Mouse (Mus musculus): ENCODE results near the gene Arhgef3. TPM values are rescaled to one million over a fixed set of nuclear protein-coding genes. Genes with fewer than 3 reads are reported as not detected.
A peak's percentile ranks its signal among the peaks of the same experiment; 100 is the strongest.
"Not testable (repeated sequence)": the region's sequence is repeated elsewhere in the genome, so short reads cannot be mapped to it uniquely, and the experiment has no call there.

Gene Arhgef3
- polyA plus RNA-seq, 1 experiment from 2014 or later, result 18.5 TPM

DNA sequence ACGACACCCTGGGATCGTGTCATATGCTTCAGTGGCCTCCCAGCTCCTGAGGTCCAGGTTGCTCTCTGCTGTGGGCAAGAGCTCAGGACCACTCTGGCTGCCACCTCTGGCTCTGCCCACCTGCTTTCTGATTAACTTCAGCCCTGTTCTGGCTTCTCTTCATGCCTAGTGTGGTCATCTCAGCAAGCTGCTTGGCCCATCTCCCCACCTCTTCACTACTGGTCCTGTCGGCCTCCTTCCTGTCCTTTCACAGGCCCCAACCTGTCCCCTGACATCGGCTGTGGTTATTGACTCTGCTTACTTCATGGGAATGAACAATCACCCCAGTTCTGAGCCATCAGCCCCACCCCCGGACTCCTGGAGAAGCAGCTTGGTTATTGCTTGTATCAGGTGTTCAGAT lies 128.9 kb downstream of the Arhgef3 start:
- H3K27ac ChIP-seq (ENCODE audit: low read length), result no peak overlapping the region
- WGBS, result 77% methylated on average over 5 of the region's 5 CpGs
- no peak for ATAC-seq (replicated peaks; ENCODE audit: extremely low read depth, insufficient read depth, low FRiP score)
- H3K4me2 ChIP-seq (ENCODE audit: low read depth, low read length), result no peak overlapping the region
- H3K9me3 ChIP-seq (replicated peaks; ENCODE audit: control insufficient read depth, low read length), result no peaks in the 10 kb centered on the region
- no peaks in the 10 kb centered on the region for H3K36me3 ChIP-seq (ENCODE audit: control insufficient read depth, insufficient read depth)
- no peak overlapping the region for H3K4me3 ChIP-seq (ENCODE audit: low read length)
- peaks cover 6% of the 10 kb centered on the region for H3K4me1 ChIP-seq (ENCODE audit: control insufficient read depth, insufficient read depth, low read length)
- H3K27me3 ChIP-seq (ENCODE audit: control insufficient read depth, insufficient read depth, low read length), result no peaks in the 10 kb centered on the region
- H3K9ac ChIP-seq (ENCODE audit: low read length), result no peak overlapping the region

DNA sequence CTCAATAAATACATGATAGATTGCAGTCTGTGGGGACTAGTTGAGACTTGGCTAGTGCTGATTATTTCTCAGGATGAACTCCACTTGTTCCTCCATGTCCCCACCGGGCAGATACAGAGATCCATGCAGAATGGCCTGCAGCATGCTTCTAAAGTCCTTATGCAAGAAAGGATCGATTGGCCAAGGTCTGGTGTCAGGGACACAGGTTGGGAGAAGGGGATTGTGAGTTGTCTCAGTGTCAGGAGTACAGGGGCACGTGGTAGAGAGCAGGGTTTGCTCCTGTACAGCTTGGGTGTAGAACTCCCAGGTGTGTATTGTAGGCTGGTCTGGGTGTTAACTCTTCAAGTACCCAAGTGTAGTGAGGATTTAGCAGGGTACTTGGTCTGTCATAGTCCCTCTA lies 130.2 kb downstream of the Arhgef3 start:
- H3K9me3 ChIP-seq (replicated peaks; ENCODE audit: control insufficient read depth, low read length), result no peaks in the 10 kb centered on the region
- no peak overlapping the region for H3K4me3 ChIP-seq (ENCODE audit: low read length)
- no peaks in the 10 kb centered on the region for H3K27me3 ChIP-seq (ENCODE audit: control insufficient read depth, insufficient read depth, low read length)
- peaks cover 6% of the 10 kb centered on the region for H3K4me1 ChIP-seq (ENCODE audit: control insufficient read depth, insufficient read depth, low read length)
- no peak overlapping the region for H3K9ac ChIP-seq (ENCODE audit: low read length)
- no peak overlapping the region for H3K4me2 ChIP-seq (ENCODE audit: low read depth, low read length)
- H3K27ac ChIP-seq (ENCODE audit: low read length), result no peak overlapping the region
- H3K36me3 ChIP-seq (ENCODE audit: control insufficient read depth, insufficient read depth), result no peaks in the 10 kb centered on the region
- no peak for ATAC-seq (replicated peaks; ENCODE audit: extremely low read depth, insufficient read depth, low FRiP score)
- WGBS, result 71% methylated on average over 3 of the region's 3 CpGs

DNA sequence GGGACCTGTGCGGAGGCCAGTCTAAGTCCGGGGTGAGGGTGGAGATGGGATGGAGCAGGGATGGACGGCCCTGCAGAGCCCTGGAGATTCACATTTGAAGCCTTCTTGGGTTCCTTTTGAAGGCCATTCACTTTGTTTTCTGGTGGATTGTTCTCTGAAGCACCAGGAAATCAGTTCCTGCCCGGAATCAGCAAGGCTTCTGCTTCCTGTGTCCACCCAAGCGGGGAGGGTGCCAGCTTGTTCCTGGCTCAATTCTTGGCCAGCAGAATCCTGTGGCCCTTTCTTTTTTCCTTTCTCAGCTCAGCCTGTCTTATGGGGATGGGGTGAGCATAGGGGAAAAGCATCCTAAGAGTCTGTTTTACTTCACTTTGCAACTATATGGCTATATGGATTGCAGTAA lies 131.7 kb downstream of the Arhgef3 start:
- peak overlapping the region; percentile 58 for H3K27ac ChIP-seq (ENCODE audit: low read length)
- H3K4me3 ChIP-seq (ENCODE audit: low read length), result no peak overlapping the region
- peaks cover 6% of the 10 kb centered on the region for H3K4me1 ChIP-seq (ENCODE audit: control insufficient read depth, insufficient read depth, low read length)
- H3K36me3 ChIP-seq (ENCODE audit: control insufficient read depth, insufficient read depth), result no peaks in the 10 kb centered on the region
- no peaks in the 10 kb centered on the region for H3K9me3 ChIP-seq (replicated peaks; ENCODE audit: control insufficient read depth, low read length)
- H3K27me3 ChIP-seq (ENCODE audit: control insufficient read depth, insufficient read depth, low read length), result no peaks in the 10 kb centered on the region
- no peak overlapping the region for H3K9ac ChIP-seq (ENCODE audit: low read length)
- WGBS, result 77% methylated on average over 5 of the region's 5 CpGs
- ATAC-seq (replicated peaks; ENCODE audit: extremely low read depth, insufficient read depth, low FRiP score), result no peak
- H3K4me2 ChIP-seq (ENCODE audit: low read depth, low read length), result no peak overlapping the region

DNA sequence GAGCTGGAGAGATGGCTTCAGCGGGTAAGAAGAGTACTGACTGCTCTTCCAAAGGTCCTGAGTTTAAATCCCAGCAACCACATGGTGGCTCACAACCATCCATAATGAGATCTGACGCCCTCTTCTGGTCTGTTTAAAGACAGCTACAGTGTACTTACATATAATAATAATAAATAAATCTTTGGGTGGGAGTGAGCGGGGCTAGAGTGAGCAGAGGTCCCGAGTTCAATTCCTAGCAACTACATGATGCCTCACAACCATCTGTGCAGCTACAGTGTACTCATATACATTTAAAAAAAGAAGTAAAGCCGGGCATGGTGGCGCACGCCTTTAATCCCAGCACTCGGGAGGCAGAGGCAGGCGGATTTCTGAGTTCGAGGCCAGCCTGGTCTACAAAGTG lies 132.2 kb downstream of the Arhgef3 start:
- not testable (repeated sequence) for H3K9ac ChIP-seq (ENCODE audit: low read length); H3K36me3 ChIP-seq (ENCODE audit: control insufficient read depth, insufficient read depth); H3K27me3 ChIP-seq (ENCODE audit: control insufficient read depth, insufficient read depth, low read length); H3K4me2 ChIP-seq (ENCODE audit: low read depth, low read length); H3K4me3 ChIP-seq (ENCODE audit: low read length); H3K4me1 ChIP-seq (ENCODE audit: control insufficient read depth, insufficient read depth, low read length); H3K27ac ChIP-seq (ENCODE audit: low read length); H3K9me3 ChIP-seq (replicated peaks; ENCODE audit: control insufficient read depth, low read length); ATAC-seq (replicated peaks; ENCODE audit: extremely low read depth, insufficient read depth, low FRiP score)
- 91% methylated on average over 10 of the region's 10 CpGs for WGBS

DNA sequence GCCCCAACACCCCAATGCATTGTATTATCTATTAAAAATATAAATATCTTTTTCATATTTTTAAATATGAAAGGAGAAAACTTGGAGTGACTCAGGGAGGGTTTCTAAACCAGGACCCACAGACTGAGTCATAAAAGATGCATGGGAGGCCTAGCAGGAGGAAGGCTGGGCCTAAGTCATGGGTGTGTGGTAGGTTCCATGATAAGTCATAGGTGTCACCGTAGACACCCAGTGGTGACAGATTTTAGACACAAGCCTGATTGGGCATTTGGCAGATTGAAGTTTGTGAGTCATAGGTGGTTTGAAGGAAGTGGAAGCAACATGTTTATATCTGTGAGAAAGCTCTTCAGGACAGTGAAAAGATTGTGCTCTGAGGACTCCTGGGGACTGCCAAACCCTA lies 134.4 kb downstream of the Arhgef3 start:
- Histone ChIP-seq H3K4me1 (ENCODE audit: control insufficient read depth, insufficient read depth, low read length) (no peaks in the 10 kb centered on the region), H3K9ac (ENCODE audit: low read length) (no peak overlapping the region), H3K27me3 (ENCODE audit: control insufficient read depth, insufficient read depth, low read length) (no peaks in the 10 kb centered on the region), H3K4me3 (ENCODE audit: low read length) (no peak overlapping the region), H3K36me3 (ENCODE audit: control insufficient read depth, insufficient read depth) (no peaks in the 10 kb centered on the region), H3K9me3 (replicated peaks; ENCODE audit: control insufficient read depth, low read length) (no peaks in the 10 kb centered on the region), H3K27ac (ENCODE audit: low read length) (no peak overlapping the region), H3K4me2 (ENCODE audit: low read depth, low read length) (no peak overlapping the region)
- ATAC-seq (replicated peaks; ENCODE audit: extremely low read depth, insufficient read depth, low FRiP score), result no peak
- 71% methylated on average over 1 of the region's 1 CpGs for WGBS

DNA sequence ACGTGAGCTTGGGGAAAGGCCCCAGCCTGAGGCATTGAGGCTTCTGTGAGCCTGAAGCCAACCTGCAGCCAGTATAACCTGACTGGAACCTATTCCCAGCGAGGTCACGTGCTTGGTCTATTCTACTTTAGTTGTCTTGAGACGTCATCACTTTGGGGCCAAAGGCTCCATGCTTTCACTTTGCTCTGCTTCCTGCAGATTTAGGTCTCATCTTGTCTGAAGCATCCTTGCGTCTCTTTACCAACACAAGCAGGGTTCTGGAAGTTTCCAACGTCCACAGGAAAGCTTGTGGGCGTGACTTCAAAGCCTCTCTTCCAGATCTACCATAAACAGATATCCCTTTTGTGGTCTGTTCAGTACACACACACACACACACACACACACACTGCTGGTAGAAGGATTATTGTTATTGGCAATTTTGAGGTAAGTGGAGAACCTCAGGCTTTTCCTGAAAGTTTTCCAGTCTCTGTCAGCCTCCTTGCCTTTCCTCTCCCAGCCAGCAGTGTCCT lies 135.6 kb downstream of the Arhgef3 start:
- Histone ChIP-seq H3K9ac (ENCODE audit: low read length) (no peak overlapping the region), H3K4me2 (ENCODE audit: low read depth, low read length) (no peak overlapping the region), H3K9me3 (replicated peaks; ENCODE audit: control insufficient read depth, low read length) (no peaks in the 10 kb centered on the region), H3K4me1 (ENCODE audit: control insufficient read depth, insufficient read depth, low read length) (no peaks in the 10 kb centered on the region), H3K27ac (ENCODE audit: low read length) (no peak overlapping the region), H3K36me3 (ENCODE audit: control insufficient read depth, insufficient read depth) (no peaks in the 10 kb centered on the region), H3K4me3 (ENCODE audit: low read length) (no peak overlapping the region), H3K27me3 (ENCODE audit: control insufficient read depth, insufficient read depth, low read length) (no peaks in the 10 kb centered on the region)
- no peak for ATAC-seq (replicated peaks; ENCODE audit: extremely low read depth, insufficient read depth, low FRiP score)
- WGBS, result 67% methylated on average over 7 of the region's 7 CpGs

DNA sequence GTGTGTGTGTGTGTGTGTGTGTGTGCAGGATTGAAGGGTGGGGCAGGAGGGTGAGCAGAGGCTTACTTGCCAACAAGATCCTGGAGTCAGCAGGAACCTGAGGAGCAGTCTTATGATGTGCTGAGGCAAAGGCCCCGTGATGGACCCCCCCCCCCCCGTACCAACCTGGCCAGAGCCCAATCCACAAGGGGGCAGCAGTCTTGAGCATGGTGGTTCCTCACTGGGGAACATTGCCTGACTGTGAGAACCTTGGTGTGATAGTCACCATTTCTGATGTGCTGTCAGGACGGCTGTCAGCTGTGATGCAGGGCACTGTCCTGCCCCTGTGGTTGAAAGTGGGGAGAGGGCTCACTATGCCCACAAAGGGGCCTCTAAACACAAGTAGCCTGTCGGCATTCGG lies 138.7 kb downstream of the Arhgef3 start:
- Histone ChIP-seq H3K4me3 (ENCODE audit: low read length) (no peak overlapping the region), H3K4me1 (ENCODE audit: control insufficient read depth, insufficient read depth, low read length) (no peaks in the 10 kb centered on the region), H3K27me3 (ENCODE audit: control insufficient read depth, insufficient read depth, low read length) (no peaks in the 10 kb centered on the region), H3K36me3 (ENCODE audit: control insufficient read depth, insufficient read depth) (no peaks in the 10 kb centered on the region), H3K9ac (ENCODE audit: low read length) (no peak overlapping the region), H3K4me2 (ENCODE audit: low read depth, low read length) (no peak overlapping the region), H3K9me3 (replicated peaks; ENCODE audit: control insufficient read depth, low read length) (no peaks in the 10 kb centered on the region), H3K27ac (ENCODE audit: low read length) (no peak overlapping the region)
- ATAC-seq (replicated peaks; ENCODE audit: extremely low read depth, insufficient read depth, low FRiP score), result no peak
- 82% methylated on average over 5 of the region's 5 CpGs for WGBS

DNA sequence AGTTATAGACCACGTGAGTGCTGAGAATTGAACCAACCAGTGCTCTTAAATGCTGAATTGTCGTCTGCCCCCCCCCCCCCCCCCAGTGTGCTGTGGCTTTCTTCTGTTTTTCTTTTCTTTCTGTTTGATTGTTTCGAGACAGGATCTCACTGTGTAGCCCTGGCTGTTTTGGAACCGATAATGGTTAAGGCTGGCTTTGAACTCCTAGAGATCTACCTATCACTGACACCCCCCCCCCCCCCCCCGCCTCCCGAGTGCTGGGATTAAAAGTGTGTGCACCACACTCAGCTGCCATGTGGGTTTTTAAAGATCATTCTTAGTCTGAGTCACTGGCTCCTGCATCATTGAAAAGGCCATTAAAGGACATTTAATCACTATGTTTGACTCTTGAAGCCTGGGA lies 147.7 kb downstream of the Arhgef3 start:
- Histone ChIP-seq H3K4me2 (ENCODE audit: low read depth, low read length) (no peak overlapping the region), H3K36me3 (ENCODE audit: control insufficient read depth, insufficient read depth) (no peaks in the 10 kb centered on the region), H3K4me1 (ENCODE audit: control insufficient read depth, insufficient read depth, low read length) (no peaks in the 10 kb centered on the region), H3K9ac (ENCODE audit: low read length) (no peak overlapping the region), H3K4me3 (ENCODE audit: low read length) (no peak overlapping the region), H3K27ac (ENCODE audit: low read length) (no peak overlapping the region), H3K9me3 (replicated peaks; ENCODE audit: control insufficient read depth, low read length) (no peaks in the 10 kb centered on the region), H3K27me3 (ENCODE audit: control insufficient read depth, insufficient read depth, low read length) (no peaks in the 10 kb centered on the region)
- ATAC-seq (replicated peaks; ENCODE audit: extremely low read depth, insufficient read depth, low FRiP score), result no peak
- 65% methylated on average over 6 of the region's 6 CpGs for WGBS

DNA sequence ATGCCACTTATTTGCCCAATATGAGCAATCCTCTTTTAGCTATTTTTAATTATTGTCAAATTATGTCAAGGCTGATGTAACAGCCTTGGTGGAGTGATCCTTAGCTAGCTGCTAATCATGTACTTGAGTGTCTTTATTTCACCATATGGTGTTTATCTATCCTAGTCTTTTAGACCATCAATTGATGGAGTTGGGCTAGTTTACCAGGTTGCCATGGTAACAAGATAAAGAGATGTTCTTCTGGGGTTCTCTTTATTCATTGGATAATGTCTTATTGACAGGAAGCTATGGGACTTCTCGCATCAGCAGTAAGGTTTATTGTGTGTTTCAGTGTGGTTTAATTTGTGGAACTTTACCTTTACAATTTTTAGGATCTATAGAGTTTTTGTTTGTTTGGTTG lies 151.9 kb downstream of the Arhgef3 start:
- H3K9me3 ChIP-seq (replicated peaks; ENCODE audit: control insufficient read depth, low read length), result no peaks in the 10 kb centered on the region
- 85% methylated on average over 1 of the region's 1 CpGs for WGBS

DNA sequence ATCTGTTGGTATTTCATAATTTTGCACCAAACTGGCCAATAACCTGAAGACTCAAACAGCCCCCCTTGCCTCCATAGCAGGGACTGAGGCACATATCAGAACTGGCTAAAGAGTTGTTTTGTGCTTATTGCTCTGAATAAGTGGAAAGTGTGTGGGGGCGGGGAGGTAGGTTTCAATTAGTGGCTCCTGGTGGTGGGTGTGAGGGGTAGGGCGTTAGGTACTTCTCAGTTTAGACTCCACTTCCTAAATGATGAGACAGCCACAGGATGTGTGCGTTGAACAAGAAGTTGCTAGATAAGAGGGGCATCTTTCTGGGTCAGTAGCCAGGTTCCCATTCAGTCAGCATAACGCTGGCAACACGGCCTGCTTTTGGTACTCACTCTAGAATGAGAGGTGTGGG lies 153.4 kb downstream of the Arhgef3 start:
- 70% methylated on average over 5 of the region's 5 CpGs for WGBS
- Histone ChIP-seq H3K4me3 (ENCODE audit: low read length) (no peak overlapping the region), H3K9me3 (replicated peaks; ENCODE audit: control insufficient read depth, low read length) (no peaks in the 10 kb centered on the region), H3K36me3 (ENCODE audit: control insufficient read depth, insufficient read depth) (no peaks in the 10 kb centered on the region), H3K27ac (ENCODE audit: low read length) (no peak overlapping the region), H3K4me1 (ENCODE audit: control insufficient read depth, insufficient read depth, low read length) (no peaks in the 10 kb centered on the region), H3K4me2 (ENCODE audit: low read depth, low read length) (no peak overlapping the region), H3K9ac (ENCODE audit: low read length) (no peak overlapping the region), H3K27me3 (ENCODE audit: control insufficient read depth, insufficient read depth, low read length) (no peaks in the 10 kb centered on the region)
- ATAC-seq (replicated peaks; ENCODE audit: extremely low read depth, insufficient read depth, low FRiP score), result no peak

More for the DNA sequence above, 151.9 kb downstream of the Arhgef3 start:
- no peaks in the 10 kb centered on the region for H3K36me3 ChIP-seq (ENCODE audit: control insufficient read depth, insufficient read depth)
- no peaks in the 10 kb centered on the region for H3K27me3 ChIP-seq (ENCODE audit: control insufficient read depth, insufficient read depth, low read length)
- no peak overlapping the region for H3K9ac ChIP-seq (ENCODE audit: low read length)
- no peak overlapping the region for H3K4me2 ChIP-seq (ENCODE audit: low read depth, low read length)
- no peaks in the 10 kb centered on the region for H3K4me1 ChIP-seq (ENCODE audit: control insufficient read depth, insufficient read depth, low read length)
- ATAC-seq (replicated peaks; ENCODE audit: extremely low read depth, insufficient read depth, low FRiP score), result no peak
- no peak overlapping the region for H3K27ac ChIP-seq (ENCODE audit: low read length)
- no peak overlapping the region for H3K4me3 ChIP-seq (ENCODE audit: low read length)

All from heart, embryonic 16.5 days (tissue).